Mouse (Mus musculus): ENCODE measurements around the gene Mrps10. TPM values are rescaled to one million over a fixed set of nuclear protein-coding genes. Genes with fewer than 3 reads are reported as not detected.
A peak's percentile ranks its signal among the peaks of the same experiment; 100 is the strongest.
"Not testable (repeated sequence)": the region's sequence is repeated elsewhere in the genome, so short reads cannot be mapped to it uniquely, and the experiment has no call there.

Gene Mrps10
- polyA plus RNA-seq, 1 experiment from 2014 or later = 49.6 TPM

DNA sequence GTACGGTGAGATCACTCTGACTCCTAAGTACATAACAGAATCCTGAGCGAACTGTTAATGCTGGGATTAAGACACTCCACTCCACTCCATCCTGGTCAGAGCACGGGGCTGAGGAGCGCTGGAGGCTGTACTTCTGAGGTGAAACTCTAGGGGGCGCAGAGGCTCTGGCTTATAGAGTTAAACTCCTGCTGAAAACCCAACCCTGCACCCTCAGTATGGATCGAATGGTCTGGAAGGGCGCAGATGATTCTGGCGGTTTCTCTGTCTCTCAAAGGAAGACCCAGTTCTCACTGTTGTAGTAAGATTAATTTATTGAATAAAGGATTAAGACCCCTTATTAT, 39.8 kb downstream of the Mrps10 start:
- Histone ChIP-seq H3K9me3 (ENCODE audit: control insufficient read depth) (no peaks in the 10 kb centered on the region), H3K4me3 (ENCODE audit: low read depth, low read length) (no peak overlapping the region), H3K36me3 (ENCODE audit: control insufficient read depth, insufficient read depth) (no peaks in the 10 kb centered on the region), H3K9ac (ENCODE audit: low read depth, low read length) (no peak overlapping the region), H3K4me2 (replicated peaks; ENCODE audit: low read depth) (no peak overlapping the region), H3K4me1 (replicated peaks; ENCODE audit: control insufficient read depth, insufficient read depth, low read length) (no peaks in the 10 kb centered on the region), H3K27ac (ENCODE audit: low read depth, low read length) (no peak overlapping the region), H3K27me3 (replicated peaks; ENCODE audit: control insufficient read depth, insufficient read depth, low read length) (peaks cover 15% of the 10 kb centered on the region)
- TF ChIP-seq CTCF (IDR thresholded peaks at IDR 0.05; ENCODE audit: low read depth) = peak; percentile 85
- ATAC-seq = peak; percentile 49; the same call in 1 of the 2 replicates
- WGBS = 24% methylated on average over 8 of the region's 8 CpGs

DNA sequence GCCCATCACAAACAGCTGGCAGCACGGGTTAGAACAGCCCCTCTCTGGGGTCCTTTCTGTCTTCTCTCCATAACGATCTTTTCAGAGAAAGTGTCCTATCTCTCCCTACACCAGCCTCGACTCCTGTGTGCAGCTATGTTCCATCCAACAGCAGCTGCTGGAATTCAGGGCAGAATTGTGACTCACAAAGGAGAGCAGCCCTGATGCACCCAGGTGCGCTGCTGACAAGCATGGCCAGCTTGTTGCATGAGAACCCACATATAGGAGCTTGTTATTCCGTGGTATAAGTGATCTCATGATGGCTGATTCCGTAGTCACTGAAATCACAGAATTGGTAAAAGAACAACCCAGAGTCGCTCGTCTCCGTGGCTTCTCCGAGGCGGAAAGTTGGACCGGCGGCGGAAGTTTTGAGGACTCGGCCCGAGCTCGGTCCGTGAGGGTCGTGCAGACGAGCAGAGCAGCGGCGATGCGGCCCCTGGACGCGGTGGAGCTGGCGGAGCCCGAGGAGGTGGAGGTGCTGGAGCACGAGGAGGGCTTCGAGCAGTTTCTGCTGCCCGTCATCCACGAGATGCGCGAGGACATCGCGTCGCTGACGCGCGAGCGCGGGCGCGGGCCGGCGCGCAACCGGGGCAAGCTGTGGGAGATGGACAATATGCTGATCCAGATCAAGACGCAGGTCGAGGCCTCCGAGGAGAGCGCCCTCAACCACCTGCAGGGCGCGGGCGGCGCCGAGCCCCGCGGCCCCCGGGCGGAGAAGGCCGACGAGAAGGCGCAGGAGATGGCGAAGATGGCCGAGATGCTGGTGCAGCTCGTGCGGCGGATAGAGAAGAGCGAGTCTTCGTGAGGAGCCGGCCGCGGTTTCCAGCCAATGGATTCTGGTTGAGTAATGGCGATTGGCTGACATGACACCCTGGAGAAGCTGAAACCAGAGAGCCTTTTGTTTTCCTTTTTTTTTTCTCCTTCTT, 41.5 kb downstream of the Mrps10 start:
- not testable (repeated sequence) for H3K27ac ChIP-seq (ENCODE audit: low read depth, low read length); H3K36me3 ChIP-seq (ENCODE audit: control insufficient read depth, insufficient read depth); H3K9me3 ChIP-seq (ENCODE audit: control insufficient read depth); H3K9ac ChIP-seq (ENCODE audit: low read depth, low read length); H3K4me1 ChIP-seq (replicated peaks; ENCODE audit: control insufficient read depth, insufficient read depth, low read length)
- Histone ChIP-seq H3K4me3 (ENCODE audit: low read depth, low read length) (peak overlapping the region; percentile 29), H3K27me3 (replicated peaks; ENCODE audit: control insufficient read depth, insufficient read depth, low read length) (peaks cover 15% of the 10 kb centered on the region), H3K4me2 (replicated peaks; ENCODE audit: low read depth) (peak overlapping the region; percentile 59)
- ATAC-seq = peak; percentile 25; the same call in 1 of the 2 replicates
- 5% methylated on average over 74 of the region's 74 CpGs for WGBS

DNA sequence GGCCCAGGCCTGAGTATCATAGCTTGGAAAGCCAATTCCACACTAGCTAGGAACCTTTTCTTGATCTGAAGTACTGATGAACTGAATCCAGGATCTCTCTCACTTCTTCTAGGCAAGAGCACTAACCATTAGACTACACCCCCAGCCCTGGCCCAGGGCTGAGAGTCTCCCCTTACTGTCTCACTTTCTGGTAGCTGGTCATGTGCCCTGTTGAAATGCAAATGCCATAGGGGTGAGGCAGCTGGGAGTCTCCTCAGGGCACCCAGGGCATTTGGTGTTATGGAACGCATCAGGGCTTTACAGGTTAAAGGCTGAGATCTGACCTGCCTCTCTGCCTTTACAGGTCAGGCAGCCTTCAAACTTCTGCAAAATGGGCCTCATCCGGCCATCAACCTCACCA, 51.5 kb downstream of the Mrps10 start:
- Histone ChIP-seq H3K9me3 (ENCODE audit: control insufficient read depth) (no peaks in the 10 kb centered on the region), H3K4me1 (replicated peaks; ENCODE audit: control insufficient read depth, insufficient read depth, low read length) (no peaks in the 10 kb centered on the region), H3K27ac (ENCODE audit: low read depth, low read length) (no peak overlapping the region), H3K36me3 (ENCODE audit: control insufficient read depth, insufficient read depth) (no peaks in the 10 kb centered on the region), H3K27me3 (replicated peaks; ENCODE audit: control insufficient read depth, insufficient read depth, low read length) (no peaks in the 10 kb centered on the region), H3K4me2 (replicated peaks; ENCODE audit: low read depth) (no peak overlapping the region), H3K9ac (ENCODE audit: low read depth, low read length) (no peak overlapping the region), H3K4me3 (ENCODE audit: low read depth, low read length) (no peak overlapping the region)
- WGBS = 80% methylated on average over 2 of the region's 2 CpGs
- ATAC-seq = no peak
- no peak for TF ChIP-seq CTCF (IDR thresholded peaks at IDR 0.05; ENCODE audit: low read depth)

DNA sequence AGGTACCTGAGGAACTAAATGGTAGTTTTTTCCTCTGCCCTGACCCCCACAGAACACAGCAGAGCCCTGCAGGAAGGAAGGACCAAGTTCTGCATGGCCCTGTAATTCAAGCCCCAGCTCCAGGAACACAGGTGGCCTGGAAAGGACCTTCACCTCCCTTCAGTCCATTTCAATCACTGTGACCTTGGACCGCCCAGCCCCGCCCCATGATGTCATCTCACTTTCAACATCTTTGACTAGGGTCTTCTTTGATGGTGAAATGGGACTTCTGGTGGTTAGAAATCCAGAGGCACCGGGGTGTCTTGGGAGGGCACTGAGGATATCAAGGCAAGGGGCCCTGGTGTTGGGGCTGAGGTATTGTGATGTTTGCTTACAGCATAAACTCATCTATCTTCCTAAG, 52.9 kb downstream of the Mrps10 start:
- no peak overlapping the region for H3K27ac ChIP-seq (ENCODE audit: low read depth, low read length)
- no peaks in the 10 kb centered on the region for H3K9me3 ChIP-seq (ENCODE audit: control insufficient read depth)
- H3K9ac ChIP-seq (ENCODE audit: low read depth, low read length) = no peak overlapping the region
- WGBS = 58% methylated on average over 3 of the region's 3 CpGs
- no peaks in the 10 kb centered on the region for H3K4me1 ChIP-seq (replicated peaks; ENCODE audit: control insufficient read depth, insufficient read depth, low read length)
- TF ChIP-seq CTCF (IDR thresholded peaks at IDR 0.05; ENCODE audit: low read depth) = no peak
- no peaks in the 10 kb centered on the region for H3K36me3 ChIP-seq (ENCODE audit: control insufficient read depth, insufficient read depth)
- H3K4me2 ChIP-seq (replicated peaks; ENCODE audit: low read depth) = no peak overlapping the region
- H3K27me3 ChIP-seq (replicated peaks; ENCODE audit: control insufficient read depth, insufficient read depth, low read length) = no peaks in the 10 kb centered on the region
- no peak for ATAC-seq
- no peak overlapping the region for H3K4me3 ChIP-seq (ENCODE audit: low read depth, low read length)

DNA sequence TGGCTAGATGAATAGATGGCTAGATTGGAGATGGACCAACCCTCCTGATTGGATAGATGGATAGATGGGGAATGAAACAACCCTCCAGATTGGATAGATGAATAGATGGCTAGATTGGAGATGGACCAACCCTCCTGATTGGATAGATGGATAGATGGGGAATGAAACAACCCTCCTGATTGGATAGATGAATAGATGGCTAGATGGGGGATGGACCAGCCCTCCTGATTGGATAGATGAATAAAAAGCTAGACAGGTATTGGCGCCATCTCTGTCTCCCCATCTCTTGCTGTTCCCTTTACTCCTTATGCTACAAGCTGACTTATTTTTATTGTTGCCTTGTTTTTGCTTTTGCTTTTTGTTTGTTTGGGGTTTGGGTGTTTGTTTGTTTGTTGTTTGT, 53.9 kb downstream of the Mrps10 start:
- H3K4me2 ChIP-seq (replicated peaks; ENCODE audit: low read depth); H3K9me3 ChIP-seq (ENCODE audit: control insufficient read depth); H3K27me3 ChIP-seq (replicated peaks; ENCODE audit: control insufficient read depth, insufficient read depth, low read length); ATAC-seq; H3K27ac ChIP-seq (ENCODE audit: low read depth, low read length); H3K4me1 ChIP-seq (replicated peaks; ENCODE audit: control insufficient read depth, insufficient read depth, low read length); H3K4me3 ChIP-seq (ENCODE audit: low read depth, low read length); H3K36me3 ChIP-seq (ENCODE audit: control insufficient read depth, insufficient read depth); H3K9ac ChIP-seq (ENCODE audit: low read depth, low read length): not testable (repeated sequence)
- WGBS = 93% methylated on average over 1 of the region's 1 CpGs

DNA sequence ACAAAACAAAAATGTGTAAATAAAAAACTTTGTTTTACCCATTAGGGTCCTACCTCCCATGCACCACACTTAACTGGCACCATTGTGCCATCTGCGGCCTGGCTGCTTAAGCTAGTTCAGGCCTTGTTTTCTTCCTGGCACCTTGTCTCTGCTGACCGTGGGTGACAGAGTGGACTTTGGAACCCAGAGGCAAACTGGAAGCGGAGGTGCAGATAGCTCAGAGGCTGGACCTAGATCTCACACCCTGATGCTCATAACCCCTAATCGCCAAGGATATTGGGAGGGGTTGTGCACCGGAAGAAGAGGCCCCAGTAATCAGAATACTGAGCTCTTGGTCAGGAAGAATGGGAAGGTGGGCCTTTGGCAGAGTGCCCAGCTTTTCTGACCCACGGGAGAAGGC, 55.5 kb downstream of the Mrps10 start:
- ATAC-seq = peak; percentile 74
- H3K4me1 ChIP-seq (replicated peaks; ENCODE audit: control insufficient read depth, insufficient read depth, low read length) = no peaks in the 10 kb centered on the region
- no peak overlapping the region for H3K9ac ChIP-seq (ENCODE audit: low read depth, low read length)
- no peak for TF ChIP-seq CTCF (IDR thresholded peaks at IDR 0.05; ENCODE audit: low read depth)
- no peak overlapping the region for H3K4me2 ChIP-seq (replicated peaks; ENCODE audit: low read depth)
- H3K36me3 ChIP-seq (ENCODE audit: control insufficient read depth, insufficient read depth) = no peaks in the 10 kb centered on the region
- H3K27ac ChIP-seq (ENCODE audit: low read depth, low read length) = no peak overlapping the region
- no peak overlapping the region for H3K4me3 ChIP-seq (ENCODE audit: low read depth, low read length)
- H3K9me3 ChIP-seq (ENCODE audit: control insufficient read depth) = no peaks in the 10 kb centered on the region
- H3K27me3 ChIP-seq (replicated peaks; ENCODE audit: control insufficient read depth, insufficient read depth, low read length) = no peaks in the 10 kb centered on the region
- WGBS = 35% methylated on average over 6 of the region's 6 CpGs
